Mouse (Mus musculus): ENCODE measurements around the gene Mapk10.

DNA sequence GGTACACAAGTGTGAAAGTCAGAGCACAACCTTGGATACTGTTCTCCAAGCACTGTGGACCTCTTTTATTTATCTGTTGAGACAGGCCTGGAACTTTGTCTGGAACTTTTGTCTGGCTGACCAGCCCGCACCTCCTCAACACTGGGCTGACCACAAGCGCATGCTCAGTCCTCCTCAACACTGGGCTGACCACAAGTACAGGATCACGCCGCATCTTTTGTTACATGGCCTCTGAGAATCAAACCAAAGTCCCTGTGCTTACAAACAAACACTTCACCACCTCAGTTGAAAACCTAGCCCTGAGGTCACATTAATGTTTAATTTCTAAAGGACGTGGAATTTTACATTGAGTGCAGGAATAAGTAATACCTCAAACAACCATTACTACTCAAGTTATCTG is 246.7 kb downstream of the Mapk10 start:
- no peak for TF ChIP-seq CTCF (IDR thresholded peaks at IDR 0.05; ENCODE audit: low read depth, low read length)
- TF ChIP-seq TAL1 (conservative IDR thresholded peaks at IDR 0.05; ENCODE audit: low read depth, low read length) = no peak
- TF ChIP-seq GATA1 (IDR thresholded peaks at IDR 0.05; ENCODE audit: borderline replicate concordance, low read length) = no peak
- TF ChIP-seq POLR2AphosphoS5 (IDR thresholded peaks at IDR 0.05; ENCODE audit: insufficient replicate concordance, low read depth, low read length) = no peak

Measured in G1E (cell line).